Mouse (Mus musculus): ENCODE results near the gene 4930402H24Rik. TPM values are rescaled to one million over a fixed set of nuclear protein-coding genes. Genes with fewer than 3 reads are reported as not detected.

Gene 4930402H24Rik
- polyA plus RNA-seq, 1 experiment, result 67.2 TPM

DNA sequence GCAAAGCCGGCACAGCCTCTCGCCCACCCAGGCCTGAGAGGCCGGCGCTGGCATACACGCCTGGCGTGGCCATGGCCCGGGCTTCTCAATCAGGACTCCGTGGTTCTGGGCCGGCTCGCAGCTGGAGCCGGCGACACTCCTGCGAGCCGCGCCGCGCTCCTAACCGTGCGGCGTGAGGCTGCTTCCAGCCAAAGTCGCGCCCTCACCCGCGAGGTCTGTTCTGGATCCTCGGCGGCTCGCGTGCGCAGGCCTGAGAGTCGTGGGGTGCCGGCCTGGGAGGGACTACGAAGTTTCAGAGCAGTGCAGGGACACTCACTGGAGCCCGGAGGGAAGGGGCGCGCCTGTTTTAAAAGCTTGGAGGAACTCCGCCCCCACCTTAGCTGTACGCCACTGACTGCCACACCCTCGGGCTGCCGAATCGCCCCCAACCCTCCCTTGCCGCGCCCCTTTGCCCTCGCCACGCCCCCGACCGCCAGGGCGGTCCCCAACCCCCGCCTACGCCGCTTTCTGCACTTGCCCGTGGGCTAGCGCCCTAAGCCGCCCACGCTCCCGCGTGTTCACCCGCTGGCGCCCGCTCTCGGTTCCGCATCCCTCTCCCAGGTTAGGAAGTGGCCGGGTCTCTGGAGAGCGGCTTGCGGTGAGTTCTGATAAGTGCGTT lies 208.9 kb downstream of the 4930402H24Rik start, which contains the start of gene Slc4a11:
Gene Slc4a11, minus strand, starts transcription at position 367 of the 658 bp plus-strand sequence.
- peak within 1 kb of the TSS; percentile 50 for H3K4me3 ChIP-seq (ENCODE audit: insufficient read depth, low read length)
- H3K4me1 ChIP-seq (ENCODE audit: control insufficient read depth, insufficient read depth, low read length), result peaks cover 4% of the 10 kb centered on the region; the same call in 1 of the 2 replicates
- TF ChIP-seq POLR2A (IDR thresholded peaks at IDR 0.05; ENCODE audit: low read depth, low read length) (peak; percentile 72), CTCF (IDR thresholded peaks at IDR 0.05; ENCODE audit: borderline replicate concordance, insufficient read depth, low read length) (no peak)
- H3K27ac ChIP-seq (ENCODE audit: insufficient read depth, low read length), result no peak within 1 kb of the TSS

DNA sequence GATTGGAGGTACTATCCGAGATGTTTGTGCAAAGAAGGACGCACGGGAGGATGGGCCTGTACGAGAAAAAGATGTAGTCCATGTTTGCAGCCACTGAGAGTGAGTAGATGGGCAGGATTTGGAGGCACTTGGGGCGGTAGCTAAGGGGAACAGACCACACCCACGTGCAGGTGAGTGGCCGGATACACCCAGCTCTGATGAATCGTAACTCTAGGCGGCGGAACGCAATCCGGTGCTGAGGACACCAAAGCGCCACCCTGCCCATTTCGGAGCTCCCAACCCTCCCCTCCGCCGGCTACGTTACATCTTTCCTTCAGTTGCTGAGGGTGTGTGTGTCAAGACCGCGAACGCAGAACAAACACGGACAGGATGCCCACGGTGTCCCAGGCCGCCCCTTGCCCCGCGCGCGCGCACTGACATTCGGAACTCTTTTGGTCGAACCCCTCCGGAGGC lies 209.5 kb downstream of the 4930402H24Rik start:
- Histone ChIP-seq H3K4me3 (ENCODE audit: insufficient read depth, low read length) (peak overlapping the region; percentile 50), H3K4me1 (ENCODE audit: control insufficient read depth, insufficient read depth, low read length) (peaks cover 4% of the 10 kb centered on the region; the same call in 1 of the 2 replicates), H3K27ac (ENCODE audit: insufficient read depth, low read length) (no peak overlapping the region)
- no peak for TF ChIP-seq CTCF (IDR thresholded peaks at IDR 0.05; ENCODE audit: borderline replicate concordance, insufficient read depth, low read length)

- peaks cover 11% of the 10 kb centered on the region for H3K4me1 ChIP-seq (ENCODE audit: control insufficient read depth, insufficient read depth, low read length)
- H3K27ac ChIP-seq (ENCODE audit: insufficient read depth, low read length), result no peak overlapping the region
- TF ChIP-seq POLR2A (IDR thresholded peaks at IDR 0.05; ENCODE audit: low read depth, low read length), result no peak
- TF ChIP-seq CTCF (IDR thresholded peaks at IDR 0.05; ENCODE audit: borderline replicate concordance, insufficient read depth, low read length), result no peak
- H3K4me3 ChIP-seq (ENCODE audit: insufficient read depth, low read length), result no peak overlapping the region
Measured at GRCm38 (mm10) chr2:130693563-130693962, 212.6 kb downstream of the 4930402H24Rik start.

GRCm38 (mm10) chr2:130689011-130689410 lies 217.2 kb downstream of the 4930402H24Rik start:
- no peak overlapping the region for H3K4me3 ChIP-seq (ENCODE audit: insufficient read depth, low read length)
- H3K27ac ChIP-seq (ENCODE audit: insufficient read depth, low read length), result peak overlapping the region; percentile 8; the same call in 1 of the 2 replicates
- peaks cover 7% of the 10 kb centered on the region; the same call in 1 of the 2 replicates for H3K4me1 ChIP-seq (ENCODE audit: control insufficient read depth, insufficient read depth, low read length)
- TF ChIP-seq POLR2A (IDR thresholded peaks at IDR 0.05; ENCODE audit: low read depth, low read length) (no peak), CTCF (IDR thresholded peaks at IDR 0.05; ENCODE audit: borderline replicate concordance, insufficient read depth, low read length) (no peak)

DNA sequence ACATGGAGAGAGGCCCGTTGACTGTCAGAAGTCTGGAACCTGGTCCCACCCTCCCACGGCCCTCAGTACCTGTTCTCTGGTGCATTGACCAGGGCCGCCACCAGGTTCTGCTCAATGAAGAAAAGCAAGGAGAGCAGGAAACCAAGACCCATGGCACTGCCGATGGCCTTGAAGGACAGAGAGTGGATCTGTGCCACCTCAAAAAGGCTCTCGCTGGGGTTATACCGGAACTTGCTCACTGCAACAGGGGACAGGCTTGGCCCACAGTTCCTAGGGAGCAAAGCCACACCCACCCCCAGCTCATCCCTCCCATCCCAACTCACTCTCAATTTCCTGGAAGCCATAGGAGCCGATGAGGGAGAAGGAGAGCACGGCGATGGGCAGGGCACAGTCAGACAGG lies 220.8 kb downstream of the 4930402H24Rik start:
- H3K4me3 ChIP-seq (ENCODE audit: insufficient read depth, low read length), result no peak overlapping the region
- H3K27ac ChIP-seq (ENCODE audit: insufficient read depth, low read length), result no peak overlapping the region
- TF ChIP-seq POLR2A (IDR thresholded peaks at IDR 0.05; ENCODE audit: low read depth, low read length) (no peak), CTCF (IDR thresholded peaks at IDR 0.05; ENCODE audit: borderline replicate concordance, insufficient read depth, low read length) (no peak)
- peaks cover 7% of the 10 kb centered on the region; the same call in 1 of the 2 replicates for H3K4me1 ChIP-seq (ENCODE audit: control insufficient read depth, insufficient read depth, low read length)

DNA sequence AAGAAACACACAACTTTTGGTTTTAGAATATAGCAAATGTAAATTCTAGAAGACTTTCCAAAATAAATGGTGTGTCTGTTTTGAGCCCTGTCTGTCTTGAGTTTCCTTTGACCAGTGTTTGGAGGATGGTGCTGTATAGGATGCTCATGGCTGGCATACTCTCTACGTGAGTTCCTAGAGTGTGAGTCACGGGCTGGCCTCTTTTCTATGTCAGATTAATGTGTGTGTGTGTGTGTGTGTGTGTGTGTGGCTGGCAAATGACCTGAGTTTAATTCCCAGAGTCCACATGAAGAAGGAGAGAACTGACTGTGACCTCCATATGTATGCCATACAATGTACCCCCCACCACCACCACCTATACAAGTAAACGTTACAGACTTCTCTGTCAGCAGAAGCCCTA lies 224.7 kb downstream of the 4930402H24Rik start:
- Histone ChIP-seq H3K27ac (ENCODE audit: insufficient read depth, low read length) (no peak overlapping the region), H3K4me3 (ENCODE audit: insufficient read depth, low read length) (no peak overlapping the region), H3K4me1 (ENCODE audit: control insufficient read depth, insufficient read depth, low read length) (no peaks in the 10 kb centered on the region)
- TF ChIP-seq POLR2A (IDR thresholded peaks at IDR 0.05; ENCODE audit: low read depth, low read length) (no peak), CTCF (IDR thresholded peaks at IDR 0.05; ENCODE audit: borderline replicate concordance, insufficient read depth, low read length) (no peak)

- Histone ChIP-seq H3K4me1 (ENCODE audit: control insufficient read depth, insufficient read depth, low read length) (no peaks in the 10 kb centered on the region), H3K4me3 (ENCODE audit: insufficient read depth, low read length) (no peak overlapping the region), H3K27ac (ENCODE audit: insufficient read depth, low read length) (no peak overlapping the region)
- TF ChIP-seq POLR2A (IDR thresholded peaks at IDR 0.05; ENCODE audit: low read depth, low read length) (no peak), CTCF (IDR thresholded peaks at IDR 0.05; ENCODE audit: borderline replicate concordance, insufficient read depth, low read length) (no peak)
Measured at GRCm38 (mm10) chr2:130679899-130680298, 226.3 kb downstream of the 4930402H24Rik start.

DNA sequence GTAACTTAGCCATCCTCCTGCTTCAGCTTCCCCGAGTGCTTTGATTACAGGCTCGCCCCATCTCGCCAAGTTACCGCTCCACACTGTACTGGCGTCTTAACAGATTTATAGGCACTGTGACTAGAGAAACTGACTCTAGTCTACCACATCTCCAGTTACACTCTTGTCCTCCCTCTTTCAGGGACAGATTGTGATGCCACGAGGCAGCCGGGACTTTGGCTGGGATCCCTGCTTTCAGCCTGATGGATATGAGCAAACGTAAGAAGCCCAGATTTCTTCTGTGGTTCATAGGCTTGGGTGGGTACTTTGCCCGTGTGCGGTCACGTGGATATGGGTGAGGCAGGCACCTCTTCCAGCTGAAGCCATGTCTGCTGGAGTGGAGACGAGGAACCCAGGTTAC lies 227.1 kb downstream of the 4930402H24Rik start:
- no peak overlapping the region for H3K4me3 ChIP-seq (ENCODE audit: insufficient read depth, low read length)
- TF ChIP-seq POLR2A (IDR thresholded peaks at IDR 0.05; ENCODE audit: low read depth, low read length) (no peak), CTCF (IDR thresholded peaks at IDR 0.05; ENCODE audit: borderline replicate concordance, insufficient read depth, low read length) (no peak)
- no peaks in the 10 kb centered on the region for H3K4me1 ChIP-seq (ENCODE audit: control insufficient read depth, insufficient read depth, low read length)
- H3K27ac ChIP-seq (ENCODE audit: insufficient read depth, low read length), result no peak overlapping the region

GRCm38 (mm10) chr2:130677211-130677610 lies 229.0 kb downstream of the 4930402H24Rik start:
- no peak for TF ChIP-seq POLR2A (IDR thresholded peaks at IDR 0.05; ENCODE audit: low read depth, low read length)
- Histone ChIP-seq H3K4me1 (ENCODE audit: control insufficient read depth, insufficient read depth, low read length) (no peaks in the 10 kb centered on the region), H3K27ac (ENCODE audit: insufficient read depth, low read length) (no peak overlapping the region), H3K4me3 (ENCODE audit: insufficient read depth, low read length) (no peak overlapping the region)

GRCm38 (mm10) chr2:130667559-130667958 lies 238.6 kb downstream of the 4930402H24Rik start, which contains the start of gene Itpa:
Gene Itpa, plus strand, starts transcription at chr2:130667610.
- TF ChIP-seq CTCF (IDR thresholded peaks at IDR 0.05; ENCODE audit: borderline replicate concordance, insufficient read depth, low read length) (peak; percentile 24; the same call in 1 of the 2 replicates), POLR2A (IDR thresholded peaks at IDR 0.05; ENCODE audit: low read depth, low read length) (peak; percentile 87)
- peak within 1 kb of the TSS; percentile 92 for H3K4me3 ChIP-seq (ENCODE audit: insufficient read depth, low read length)
- peak within 1 kb of the TSS; percentile 37 for H3K27ac ChIP-seq (ENCODE audit: insufficient read depth, low read length)
- peaks cover 7% of the 10 kb centered on the region for H3K4me1 ChIP-seq (ENCODE audit: control insufficient read depth, insufficient read depth, low read length)
